Mouse (Mus musculus) yolk sac, embryonic 10.5 days (tissue): ENCODE data around the gene Ptar1.

Experiments used
- DNase-seq: peaks from one replicate; pipeline ENCODE4 v3.0.0-alpha.2; 2017; ENCODE audit warnings: low spot score

Ptar1 gene

GRCm38 (mm10) chr19:23758554-23759321 lies 71.5 kb downstream of the Ptar1 start, which contains the start of gene Apba1:
Gene Apba1 (plus strand): TSS chr19:23758887.
- DNase-seq = peak; percentile 55

GRCm38 (mm10) chr19:23759322-23759945 lies 72.2 kb downstream of the Ptar1 start:
- DNase-seq = no peak

- DNase-seq = no peak
These were observed 76.1 kb downstream of the Ptar1 start for GRCm38 (mm10) chr19:23763371-23763770.

GRCm38 (mm10) chr19:23764051-23764450 lies 76.8 kb downstream of the Ptar1 start:
- no peak for DNase-seq

GRCm38 (mm10) chr19:23768864-23769263 lies 81.6 kb downstream of the Ptar1 start:
- DNase-seq = no peak

- DNase-seq = no peak
These were observed 83.5 kb downstream of the Ptar1 start for GRCm38 (mm10) chr19:23770494-23771423.

GRCm38 (mm10) chr19:23771971-23772370 lies 84.7 kb downstream of the Ptar1 start:
- DNase-seq = no peak

GRCm38 (mm10) chr19:23775356-23775755 lies 88.1 kb downstream of the Ptar1 start:
- no peak for DNase-seq

GRCm38 (mm10) chr19:23779130-23779529 lies 91.9 kb downstream of the Ptar1 start:
- DNase-seq = no peak

GRCm38 (mm10) chr19:23780105-23780504 lies 92.9 kb downstream of the Ptar1 start:
- DNase-seq = no peak
